Mouse (Mus musculus) hindbrain, embryonic 12.5 days (tissue): Measurements from ENCODE around the gene Polr2e. TPM values are rescaled to one million over a fixed set of nuclear protein-coding genes. Genes with fewer than 3 reads are reported as not detected.
A peak's percentile ranks its signal among the peaks of the same experiment; 100 is the strongest.

Experiments used
- ATAC-seq: fragments of 200-750 bp; cut with Nextera tagmentation; 2 replicates; pipeline ENCODE4 v1.8.0; 2017; ENCODE audit warnings: moderate TSS enrichment; ENCODE audit not compliant: low FRiP score
- H3K27ac ChIP-seq: fragments of 300-500 bp; sonication (generic); 2 replicates; pipeline ENCODE4 v1.5.1; 2016; ENCODE audit warnings: mild to moderate bottlenecking
- H3K27me3 ChIP-seq: fragments of 300-500 bp; sonication (generic); 2 replicates; pipeline ENCODE4 v1.6.1; 2016; ENCODE audit warnings: mild to moderate bottlenecking
- H3K36me3 ChIP-seq: fragments of 300-500 bp; sonication (generic); 2 replicates; pipeline ENCODE4 v1.6.1; 2016; ENCODE audit warnings: mild to moderate bottlenecking
- H3K4me1 ChIP-seq: fragments of 300-500 bp; sonication (generic); 2 replicates; pipeline ENCODE4 v1.6.1; 2016
- H3K4me2 ChIP-seq: fragments of 300-500 bp; sonication (generic); replicated peaks from 2 replicates; pipeline ENCODE4 v1.6.1; 2016; ENCODE audit warnings: mild to moderate bottlenecking
- H3K4me3 ChIP-seq: fragments of 300-500 bp; sonication (generic); 2 replicates; pipeline ENCODE4 v1.5.1; 2016; ENCODE audit warnings: mild to moderate bottlenecking
- H3K9ac ChIP-seq: fragments of 300-500 bp; sonication (generic); 2 replicates; pipeline ENCODE4 v1.6.1; 2016; ENCODE audit warnings: mild to moderate bottlenecking, moderate library complexity
- H3K9me3 ChIP-seq: fragments of 300-500 bp; sonication (generic); replicated peaks from 2 replicates; pipeline ENCODE4 v1.6.1; 2016; ENCODE audit warnings: mild to moderate bottlenecking
- WGBS: fragments of 180-500 bp; shearing (Covaris S2); methylation state at CpG from one replicate; pipeline ENCODE4 v1.1.7; 2016; 5-methylcytosine and 5-hydroxymethylcytosine counted together
- polyA plus RNA-seq: library from polyadenylated mRNA; unstranded; fragments of >200 nt; fragmentation: Nextera tagmentation; extraction: Ambion mirVana; gene quantifications from 2 replicates; pipeline ENCODE4 v1.2.1, GENCODE M21; 2016

Gene Polr2e
- polyA plus RNA-seq, 1 experiment from 2014 or later, result 171 TPM

GRCm38 (mm10) chr10:79989272-79989786, 50.3 kb downstream of the Polr2e start:
- Histone ChIP-seq H3K27me3 (peaks cover 46% of the 10 kb centered on the region), H3K4me1 (peaks cover 22% of the 10 kb centered on the region), H3K9me3 (0 out of 2 replicates have a peak, but pooled peaks cover 3% of the 10 kb centered on the region), H3K4me2 (peak overlapping the region; percentile 56), H3K4me3 (peak overlapping the region; percentile 47), H3K36me3 (no peaks in the 10 kb centered on the region), H3K27ac (no peak overlapping the region), H3K9ac (peak overlapping the region; percentile 60)
- no peak for ATAC-seq
- 30% methylated on average over 8 of the region's 8 CpGs for WGBS

GRCm38 (mm10) chr10:79988506-79989271, 50.9 kb downstream of the Polr2e start, which contains the start of gene Cnn2:
Gene Cnn2, plus strand, starts transcription at chr10:79988584.
- Histone ChIP-seq H3K9ac (peak within 1 kb of the TSS; percentile 60), H3K27me3 (peaks cover 46% of the 10 kb centered on the region), H3K36me3 (no peaks in the 10 kb centered on the region), H3K4me3 (peak within 1 kb of the TSS; percentile 47), H3K9me3 (0 out of 2 replicates have a peak, but pooled peaks cover 3% of the 10 kb centered on the region), H3K27ac (peak within 1 kb of the TSS; percentile 35), H3K4me2 (peak within 1 kb of the TSS; percentile 56), H3K4me1 (peaks cover 22% of the 10 kb centered on the region)
- WGBS, result 1% methylated on average over 59 of the region's 59 CpGs
- no peak for ATAC-seq

GRCm38 (mm10) chr10:79987771-79988505, 51.7 kb downstream of the Polr2e start:
- Histone ChIP-seq H3K36me3 (no peaks in the 10 kb centered on the region), H3K9ac (peak overlapping the region; percentile 60), H3K4me2 (peak overlapping the region; percentile 56), H3K4me3 (peak overlapping the region; percentile 47), H3K27me3 (peaks cover 46% of the 10 kb centered on the region), H3K9me3 (0 out of 2 replicates have a peak, but pooled peaks cover 3% of the 10 kb centered on the region), H3K4me1 (peaks cover 29% of the 10 kb centered on the region), H3K27ac (peak overlapping the region; percentile 35; the same call in 1 of the 2 replicates)
- 7% methylated on average over 27 of the region's 27 CpGs for WGBS
- ATAC-seq, result no peak

- H3K27me3 ChIP-seq, result peaks cover 46% of the 10 kb centered on the region
- 4% methylated on average over 11 of the region's 11 CpGs for WGBS
- no peaks in the 10 kb centered on the region for H3K36me3 ChIP-seq
- no peak overlapping the region for H3K9ac ChIP-seq
- H3K4me3 ChIP-seq, result no peak overlapping the region; the same call in 1 of the 2 replicates
- ATAC-seq, result no peak
- H3K4me2 ChIP-seq, result peak overlapping the region; percentile 24
- H3K9me3 ChIP-seq, result 0 out of 2 replicates have a peak, but pooled peaks cover 3% of the 10 kb centered on the region
- H3K4me1 ChIP-seq, result peaks cover 36% of the 10 kb centered on the region
- H3K27ac ChIP-seq, result no peak overlapping the region
These were observed 52.6 kb downstream of the Polr2e start for GRCm38 (mm10) chr10:79986963-79987362.

- H3K9ac ChIP-seq, result peak overlapping the region; percentile 64; the same call in 1 of the 2 replicates
- ATAC-seq, result no peak
- peaks cover 46% of the 10 kb centered on the region for H3K27me3 ChIP-seq
- WGBS, result 47% methylated on average over 6 of the region's 6 CpGs
- peak overlapping the region; percentile 95 for H3K27ac ChIP-seq
- H3K9me3 ChIP-seq, result no peaks in the 10 kb centered on the region
- H3K36me3 ChIP-seq, result 0 out of 2 replicates have a peak, but pooled peaks cover under 1% of the 10 kb centered on the region
- peak overlapping the region; percentile 74 for H3K4me3 ChIP-seq
- peak overlapping the region; percentile 94 for H3K4me2 ChIP-seq
- peaks cover 41% of the 10 kb centered on the region for H3K4me1 ChIP-seq
These were observed 53.2 kb downstream of the Polr2e start for GRCm38 (mm10) chr10:79986232-79986878.

Other genes starting within 250 kb of the Polr2e start
- 0.23 and 0.30 TPM in 2 replicates for gene Prss57, start 248.8 kb downstream of the Polr2e start, polyA plus RNA-seq
- gene Palm, start 246.2 kb downstream of the Polr2e start, polyA plus RNA-seq, result 189 and 198 TPM in 2 replicates
- gene Misp, start 218.8 kb downstream of the Polr2e start, polyA plus RNA-seq, result 1.3 and 2.1 TPM in 2 replicates
- 201 and 211 TPM in 2 replicates for gene Ptbp1, start 185.4 kb downstream of the Polr2e start, polyA plus RNA-seq
- gene Prtn3, start 165.3 kb downstream of the Polr2e start, polyA plus RNA-seq, result 11.8 and 14.1 TPM in 2 replicates
- 289 and 290 TPM in 2 replicates for gene Plppr3, start 165.2 kb downstream of the Polr2e start, polyA plus RNA-seq
- gene Elane, start 153.5 kb downstream of the Polr2e start, polyA plus RNA-seq, result 0.56 TPM in 1 of 2 replicates, not detected in the other
- gene Cfd, start 148.9 kb downstream of the Polr2e start, polyA plus RNA-seq, result not detected in 2 replicates
- gene Med16, start 130.9 kb downstream of the Polr2e start, polyA plus RNA-seq, result 63.3 and 70.0 TPM in 2 replicates
- 25.5 and 54.9 TPM in 2 replicates for gene Gm26602, start 128.9 kb downstream of the Polr2e start, polyA plus RNA-seq
- gene Kiss1r, start 122.8 kb downstream of the Polr2e start, polyA plus RNA-seq, result 1.2 and 1.6 TPM in 2 replicates
- gene R3hdm4, start 118.6 kb downstream of the Polr2e start, polyA plus RNA-seq, result 173 and 184 TPM in 2 replicates
- gene Arid3a, start 112.8 kb downstream of the Polr2e start, polyA plus RNA-seq, result 4.7 and 5.3 TPM in 2 replicates
- gene Wdr18, start 79.6 kb downstream of the Polr2e start, polyA plus RNA-seq, result 89.4 and 100 TPM in 2 replicates
- 0.23 and 0.44 TPM in 2 replicates for gene Grin3b, start 69.1 kb downstream of the Polr2e start, polyA plus RNA-seq
- 23.1 and 25.5 TPM in 2 replicates for gene Tmem259, start 55.5 kb downstream of the Polr2e start, polyA plus RNA-seq
- 178 and 204 TPM in 2 replicates for gene Cnn2, start 51.2 kb downstream of the Polr2e start, polyA plus RNA-seq
- 6.9 and 7.7 TPM in 2 replicates for gene Abca7, start 43.3 kb downstream of the Polr2e start, polyA plus RNA-seq
- 8.7 and 8.9 TPM in 2 replicates for gene Arhgap45, start 23.1 kb downstream of the Polr2e start, polyA plus RNA-seq
- 449 and 484 TPM in 2 replicates for gene Gpx4, start 7.4 kb upstream of the Polr2e start, polyA plus RNA-seq
- gene Sbno2, start 65.8 kb upstream of the Polr2e start, polyA plus RNA-seq, result 15.1 TPM in 2 replicates
- gene Stk11, start 76.0 kb upstream of the Polr2e start, polyA plus RNA-seq, result 13.1 and 16.1 TPM in 2 replicates
- gene Atp5d, start 98.8 kb upstream of the Polr2e start, polyA plus RNA-seq, result 351 and 385 TPM in 2 replicates
- gene Cbarp, start 101.0 kb upstream of the Polr2e start, polyA plus RNA-seq, result 18.4 and 22.3 TPM in 2 replicates
- gene Midn, start 108.5 kb upstream of the Polr2e start, polyA plus RNA-seq, result 42.1 and 54.5 TPM in 2 replicates
- gene Cirbp, start 126.2 kb upstream of the Polr2e start, polyA plus RNA-seq, result 235 and 271 TPM in 2 replicates
- gene 1600002K03Rik, start 133.1 kb upstream of the Polr2e start, polyA plus RNA-seq, result 12.0 and 13.3 TPM in 2 replicates
- gene Efna2, start 139.7 kb upstream of the Polr2e start, polyA plus RNA-seq, result 49.3 and 50.5 TPM in 2 replicates
- gene Mum1, start 186.6 kb upstream of the Polr2e start, polyA plus RNA-seq, result 50.0 and 58.8 TPM in 2 replicates
- gene Ndufs7, start 209.3 kb upstream of the Polr2e start, polyA plus RNA-seq, result 177 and 220 TPM in 2 replicates
- 26.6 and 29.6 TPM in 2 replicates for gene Gamt, start 221.2 kb upstream of the Polr2e start, polyA plus RNA-seq
- gene Dazap1, start 221.7 kb upstream of the Polr2e start, polyA plus RNA-seq, result 67.1 and 76.9 TPM in 2 replicates